Mouse (Mus musculus) liver, adult 2 months (tissue): ENCODE results near the gene Gm20388.
A peak's percentile ranks its signal among the peaks of the same experiment; 100 is the strongest.

ENCODE experiments used
- CTCF ChIP-seq: fragments of 200-500 bp; IDR thresholded peaks from 2 replicates; pipeline ENCODE4 v1.5.1; 2011; ENCODE audit warnings: low read depth, low read length, control low read depth
- POLR2A ChIP-seq: fragments of 200-500 bp; IDR thresholded peaks from 2 replicates; pipeline ENCODE4 v1.6.1; 2011; ENCODE audit warnings: low read length, control low read depth; ENCODE audit not compliant: insufficient read depth; ENCODE audit errors: extremely low read depth

GRCm38 (mm10) chr8:124077998-124078397 lies 4167.4 kb downstream of the Gm20388 start:
- TF ChIP-seq POLR2A = no peak
- peak; percentile 55 for TF ChIP-seq CTCF
